Comparison of ENCODE assay signal across 13 mouse cellular contexts in genomic region chr9:30944234-30944633, GRCm38 (mm10). TPM values are rescaled to one million over a fixed set of nuclear protein-coding genes. Genes with fewer than 3 reads are reported as not detected.
A peak's percentile ranks its signal among the peaks of the same experiment; 100 is the strongest.
DNase-seq lines count a peak whose midpoint lies in the region; ATAC-seq and TF ChIP-seq lines count a peak whose summit lies in the region.
"Had no signal": no experiment of that assay in that cellular context is flagged by ENCODE, and none has a peak within 500 bp of the region (broad histone marks: within the 10 kb centered on the region; RNA-seq: fewer than 3 reads in every experiment).

No protein-coding gene starts in this region.

- no peak for DNase-seq in lung, embryonic 14.5 days
- no peak for DNase-seq in lung, postnatal 25 days (ENCODE audit: low spot score)
- no peak for DNase-seq in liver, postnatal 0 days
- DNase-seq in ovary, postnatal 10 days (ENCODE audit: low spot score): no peak
- DNase-seq: cerebellum, postnatal 25 days; heart, adult 18-20 months; kidney, adult 9 months; liver had no signal

- H3K4me3 ChIP-seq in forebrain, embryonic 15.5 days: no peak overlapping the region; the same call in 1 of the 2 replicates
- no peak overlapping the region; the same call in 1 of the 2 replicates for H3K4me3 ChIP-seq in forebrain, embryonic 13.5 days
- H3K4me3 ChIP-seq in lung, embryonic 14.5 days (ENCODE audit: low read depth, low read length): peak overlapping the region; percentile 53; the same call in 1 of the 2 replicates
- H3K4me3 ChIP-seq in hindbrain, embryonic 15.5 days: peak overlapping the region; percentile 70
- H3K4me3 ChIP-seq in stomach, embryonic 14.5 days (ENCODE audit: low read depth, low read length): peak overlapping the region; percentile 62; the same call in 1 of the 2 replicates
- H3K4me3 ChIP-seq in liver, postnatal 0 days (ENCODE audit: low read depth, low read length): no peak overlapping the region
- H3K4me3 ChIP-seq: megakaryocyte, embryonic 14.5 days had no signal

- H3K36me3 ChIP-seq in forebrain, embryonic 15.5 days: no peaks in the 10 kb centered on the region
- H3K36me3 ChIP-seq in forebrain, embryonic 13.5 days (ENCODE audit: poor library complexity, severe bottlenecking): no peaks in the 10 kb centered on the region
- H3K36me3 ChIP-seq in lung, embryonic 14.5 days (ENCODE audit: insufficient read depth): no peaks in the 10 kb centered on the region
- H3K36me3 ChIP-seq in hindbrain, embryonic 15.5 days: no peaks in the 10 kb centered on the region
- no peaks in the 10 kb centered on the region for H3K36me3 ChIP-seq in stomach, embryonic 14.5 days (ENCODE audit: control insufficient read depth, insufficient read depth, low read length)
- no peaks in the 10 kb centered on the region for H3K36me3 ChIP-seq in liver, postnatal 0 days (replicated peaks; ENCODE audit: insufficient read depth, low read length)

- no peak overlapping the region for H3K9ac ChIP-seq in forebrain, embryonic 15.5 days (replicated peaks)
- no peak overlapping the region for H3K9ac ChIP-seq in forebrain, embryonic 13.5 days
- H3K9ac ChIP-seq in lung, embryonic 14.5 days: no peak overlapping the region
- H3K9ac ChIP-seq in hindbrain, embryonic 15.5 days: no peak overlapping the region
- H3K9ac ChIP-seq in stomach, embryonic 14.5 days (replicated peaks; ENCODE audit: low read depth, low read length): 0 out of 2 replicates have a peak overlapping the region, but pooled peaks have one; percentile 7
- H3K9ac ChIP-seq in liver, postnatal 0 days (replicated peaks): no peak overlapping the region

- H3K4me1 ChIP-seq in forebrain, embryonic 15.5 days: peaks cover 15% of the 10 kb centered on the region
- peaks cover 11% of the 10 kb centered on the region for H3K4me1 ChIP-seq in forebrain, embryonic 13.5 days
- no peaks in the 10 kb centered on the region for H3K4me1 ChIP-seq in lung, embryonic 14.5 days (ENCODE audit: insufficient read depth)
- peaks cover 21% of the 10 kb centered on the region for H3K4me1 ChIP-seq in hindbrain, embryonic 15.5 days (replicated peaks)
- peaks cover 4% of the 10 kb centered on the region; the same call in 1 of the 2 replicates for H3K4me1 ChIP-seq in stomach, embryonic 14.5 days (ENCODE audit: control insufficient read depth, insufficient read depth, low read length)
- H3K4me1 ChIP-seq in liver, postnatal 0 days (ENCODE audit: insufficient read depth): peaks cover 2% of the 10 kb centered on the region; the same call in 1 of the 2 replicates

- peaks cover 39% of the 10 kb centered on the region for H3K27me3 ChIP-seq in forebrain, embryonic 15.5 days
- peaks cover 55% of the 10 kb centered on the region for H3K27me3 ChIP-seq in forebrain, embryonic 13.5 days
- H3K27me3 ChIP-seq in lung, embryonic 14.5 days (ENCODE audit: insufficient read depth, low read length): peaks cover 63% of the 10 kb centered on the region
- H3K27me3 ChIP-seq in hindbrain, embryonic 15.5 days: peaks cover 34% of the 10 kb centered on the region
- peaks cover 24% of the 10 kb centered on the region for H3K27me3 ChIP-seq in stomach, embryonic 14.5 days (ENCODE audit: control insufficient read depth, insufficient read depth, low read length)
- H3K27me3 ChIP-seq in liver, postnatal 0 days (ENCODE audit: insufficient read depth, low read length): peaks cover 48% of the 10 kb centered on the region

- H3K4me2 ChIP-seq in forebrain, embryonic 15.5 days (replicated peaks): 0 out of 2 replicates have a peak overlapping the region, but pooled peaks have one; percentile 90
- no peak overlapping the region for H3K4me2 ChIP-seq in forebrain, embryonic 13.5 days
- peak overlapping the region; percentile 6; the same call in 1 of the 2 replicates for H3K4me2 ChIP-seq in lung, embryonic 14.5 days
- H3K4me2 ChIP-seq in hindbrain, embryonic 15.5 days: peak overlapping the region; percentile 99
- peak overlapping the region; percentile 97 for H3K4me2 ChIP-seq in stomach, embryonic 14.5 days (replicated peaks; ENCODE audit: low read depth, low read length)
- H3K4me2 ChIP-seq in liver, postnatal 0 days (ENCODE audit: low read depth, low read length): no peak overlapping the region

- no peak for TF ChIP-seq EP300 in liver, postnatal 0 days (IDR thresholded peaks at IDR 0.05; ENCODE audit: low read depth)

- H3K9me3 ChIP-seq in forebrain, embryonic 15.5 days: no peaks in the 10 kb centered on the region
- no peaks in the 10 kb centered on the region for H3K9me3 ChIP-seq in forebrain, embryonic 13.5 days (replicated peaks)
- no peaks in the 10 kb centered on the region for H3K9me3 ChIP-seq in lung, embryonic 14.5 days (ENCODE audit: low read depth, low read length)
- no peaks in the 10 kb centered on the region for H3K9me3 ChIP-seq in hindbrain, embryonic 15.5 days
- H3K9me3 ChIP-seq in stomach, embryonic 14.5 days (ENCODE audit: control insufficient read depth, low read depth, low read length): no peaks in the 10 kb centered on the region
- H3K9me3 ChIP-seq in liver, postnatal 0 days (ENCODE audit: low read length): no peaks in the 10 kb centered on the region
- H3K9me3 ChIP-seq: megakaryocyte, embryonic 14.5 days had no signal

- 28% methylated on average over 1 of the region's 1 CpGs for WGBS in forebrain, embryonic 15.5 days
- WGBS in forebrain, embryonic 13.5 days: 4% methylated on average over 1 of the region's 1 CpGs
- 20% methylated on average over 1 of the region's 1 CpGs for WGBS in lung, embryonic 14.5 days
- WGBS in hindbrain, embryonic 15.5 days: 28% methylated on average over 1 of the region's 1 CpGs
- 0% methylated on average over 1 of the region's 1 CpGs for WGBS in stomach, embryonic 14.5 days
- 16% methylated on average over 1 of the region's 1 CpGs for WGBS in liver, postnatal 0 days (ENCODE audit: insufficient replicate concordance)

- no peak for TF ChIP-seq CTCF in lung, embryonic 14.5 days (IDR thresholded peaks at IDR 0.05; ENCODE audit: low read depth)
- TF ChIP-seq CTCF in liver, postnatal 0 days (IDR thresholded peaks at IDR 0.05; ENCODE audit: low read depth): no peak

- ATAC-seq in forebrain, embryonic 15.5 days (replicated peaks): no peak
- no peak for ATAC-seq in forebrain, embryonic 13.5 days
- ATAC-seq in lung, embryonic 14.5 days (ENCODE audit: insufficient read depth): no peak
- no peak for ATAC-seq in hindbrain, embryonic 15.5 days (ENCODE audit: low FRiP score, low read depth)
- ATAC-seq in stomach, embryonic 14.5 days (ENCODE audit: insufficient number of reproducible peaks, insufficient read depth, low FRiP score, low read depth): no peak
- no peak for ATAC-seq in liver, postnatal 0 days

- H3K27ac ChIP-seq in forebrain, embryonic 15.5 days (replicated peaks): no peak overlapping the region
- no peak overlapping the region for H3K27ac ChIP-seq in forebrain, embryonic 13.5 days
- H3K27ac ChIP-seq in lung, embryonic 14.5 days (ENCODE audit: low read depth): no peak overlapping the region
- H3K27ac ChIP-seq in hindbrain, embryonic 15.5 days (replicated peaks): no peak overlapping the region
- no peak overlapping the region for H3K27ac ChIP-seq in stomach, embryonic 14.5 days (ENCODE audit: low read length)
- no peak overlapping the region for H3K27ac ChIP-seq in liver, postnatal 0 days (ENCODE audit: low read depth)

RNA-seq across cellular contexts. Expression of gene Adamts8, which starts 1.9 kb away (rescaled TPM):
- 1.5 and 1.6 TPM in 2 replicates for polyA plus RNA-seq in forebrain, embryonic 15.5 days (2015; fragmentation: Nextera tagmentation; extraction: Ambion mirVana)
- 0.40 and 0.65 TPM in 2 replicates for polyA plus RNA-seq in forebrain, embryonic 13.5 days (2015; fragmentation: Nextera tagmentation; extraction: Ambion mirVana)
- 2.0 and 3.1 TPM in 2 replicates for polyA plus RNA-seq in lung, embryonic 14.5 days (2014; fragmentation: Nextera tagmentation; extraction: Ambion mirVana)
- 2.0 and 2.3 TPM in 2 replicates for polyA plus RNA-seq in hindbrain, embryonic 15.5 days (2015; fragmentation: Nextera tagmentation; extraction: Ambion mirVana)
- polyA plus RNA-seq in stomach, embryonic 14.5 days (2014; fragmentation: Nextera tagmentation; extraction: Ambion mirVana): 8.1 and 8.3 TPM in 2 replicates
- 0.05 and 0.06 TPM in 2 replicates for polyA plus RNA-seq in liver, postnatal 0 days (2015; fragmentation: Nextera tagmentation; extraction: Ambion mirVana)

RNA-seq across cellular contexts. Expression of gene Adamts15, which starts 22.0 kb away (rescaled TPM):
- 2.7 and 3.5 TPM in 2 replicates for polyA plus RNA-seq in forebrain, embryonic 15.5 days (2015; fragmentation: Nextera tagmentation; extraction: Ambion mirVana)
- polyA plus RNA-seq in forebrain, embryonic 13.5 days (2015; fragmentation: Nextera tagmentation; extraction: Ambion mirVana): 1.6 and 1.9 TPM in 2 replicates
- 6.2 and 6.4 TPM in 2 replicates for polyA plus RNA-seq in lung, embryonic 14.5 days (2014; fragmentation: Nextera tagmentation; extraction: Ambion mirVana)
- 5.6 and 6.8 TPM in 2 replicates for polyA plus RNA-seq in hindbrain, embryonic 15.5 days (2015; fragmentation: Nextera tagmentation; extraction: Ambion mirVana)
- polyA plus RNA-seq in stomach, embryonic 14.5 days (2014; fragmentation: Nextera tagmentation; extraction: Ambion mirVana): 10.1 and 12.9 TPM in 2 replicates
- polyA plus RNA-seq in liver, postnatal 0 days (2015; fragmentation: Nextera tagmentation; extraction: Ambion mirVana): 0.81 and 1.1 TPM in 2 replicates

Comparison
In these comparisons a context has a peak if more than half of its experiments do, and no peak if none do; other contexts are left out.
1. H3K4me2 ChIP-seq: peak in forebrain, embryonic 15.5 days (single experiment), lung, embryonic 14.5 days (single experiment), hindbrain, embryonic 15.5 days (single experiment) and stomach, embryonic 14.5 days (single experiment); none in forebrain, embryonic 13.5 days (single experiment) and liver, postnatal 0 days (single experiment).
2. H3K4me3 ChIP-seq: peak in lung, embryonic 14.5 days (single experiment), hindbrain, embryonic 15.5 days (single experiment) and stomach, embryonic 14.5 days (single experiment); none in forebrain, embryonic 15.5 days (single experiment), forebrain, embryonic 13.5 days (single experiment) and liver, postnatal 0 days (single experiment).